Mouse (Mus musculus) forebrain, embryonic 16.5 days (tissue): ENCODE measurements around the gene Aldh8a1. TPM values are rescaled to one million over a fixed set of nuclear protein-coding genes. Genes with fewer than 3 reads are reported as not detected.

Source experiments
- ATAC-seq: fragments of 200-750 bp; cut with Nextera tagmentation; 2 replicates; pipeline ENCODE4 v1.8.0; 2017; ENCODE audit warnings: mild to moderate bottlenecking, moderate library complexity
- H3K27ac ChIP-seq: fragments of 300-500 bp; sonication (generic); 2 replicates; pipeline ENCODE4 v1.5.1; 2014; ENCODE audit warnings: low read length, control low read depth
- H3K27me3 ChIP-seq: fragments of 300-500 bp; sonication (generic); replicated peaks from 2 replicates; pipeline ENCODE4 v1.6.1; 2014; ENCODE audit warnings: low read length; ENCODE audit not compliant: control insufficient read depth, insufficient read depth
- H3K36me3 ChIP-seq: fragments of 300-500 bp; sonication (generic); 2 replicates; pipeline ENCODE4 v1.6.1; 2014; ENCODE audit not compliant: control insufficient read depth, insufficient read depth
- H3K4me1 ChIP-seq: fragments of 300-500 bp; sonication (generic); replicated peaks from 2 replicates; pipeline ENCODE4 v1.6.1; 2014; ENCODE audit warnings: low read length; ENCODE audit not compliant: control insufficient read depth, insufficient read depth
- H3K4me2 ChIP-seq: fragments of 300-500 bp; sonication (generic); 2 replicates; pipeline ENCODE4 v1.6.1; 2014; ENCODE audit warnings: mild to moderate bottlenecking, low read length, control low read depth
- H3K4me3 ChIP-seq: fragments of 300-500 bp; sonication (generic); replicated peaks from 2 replicates; pipeline ENCODE4 v1.5.1; 2014; ENCODE audit warnings: mild to moderate bottlenecking, low read length, control low read depth
- H3K9ac ChIP-seq: fragments of 300-500 bp; sonication (generic); replicated peaks from 2 replicates; pipeline ENCODE4 v1.6.1; 2014; ENCODE audit warnings: low read depth, low read length, control low read depth
- H3K9me3 ChIP-seq: fragments of 300-500 bp; sonication (generic); 2 replicates; pipeline ENCODE4 v1.6.1; 2016; ENCODE audit warnings: low read length; ENCODE audit not compliant: control insufficient read depth
- WGBS: fragments of 180-500 bp; shearing (Covaris S2); extraction: QIAGEN DNeasy Blood & Tissue Kit; methylation state at CpG from one replicate; pipeline ENCODE4 v1.1.7; 2014; 5-methylcytosine and 5-hydroxymethylcytosine counted together
- polyA plus RNA-seq: library from polyadenylated mRNA; unstranded; fragments of >200 nt; fragmentation: Nextera tagmentation; extraction: Ambion mirVana; gene quantifications from 2 replicates; pipeline ENCODE4 v1.2.1, GENCODE M21; 2015

Gene Aldh8a1
- polyA plus RNA-seq: not detected in 2 replicates

DNA sequence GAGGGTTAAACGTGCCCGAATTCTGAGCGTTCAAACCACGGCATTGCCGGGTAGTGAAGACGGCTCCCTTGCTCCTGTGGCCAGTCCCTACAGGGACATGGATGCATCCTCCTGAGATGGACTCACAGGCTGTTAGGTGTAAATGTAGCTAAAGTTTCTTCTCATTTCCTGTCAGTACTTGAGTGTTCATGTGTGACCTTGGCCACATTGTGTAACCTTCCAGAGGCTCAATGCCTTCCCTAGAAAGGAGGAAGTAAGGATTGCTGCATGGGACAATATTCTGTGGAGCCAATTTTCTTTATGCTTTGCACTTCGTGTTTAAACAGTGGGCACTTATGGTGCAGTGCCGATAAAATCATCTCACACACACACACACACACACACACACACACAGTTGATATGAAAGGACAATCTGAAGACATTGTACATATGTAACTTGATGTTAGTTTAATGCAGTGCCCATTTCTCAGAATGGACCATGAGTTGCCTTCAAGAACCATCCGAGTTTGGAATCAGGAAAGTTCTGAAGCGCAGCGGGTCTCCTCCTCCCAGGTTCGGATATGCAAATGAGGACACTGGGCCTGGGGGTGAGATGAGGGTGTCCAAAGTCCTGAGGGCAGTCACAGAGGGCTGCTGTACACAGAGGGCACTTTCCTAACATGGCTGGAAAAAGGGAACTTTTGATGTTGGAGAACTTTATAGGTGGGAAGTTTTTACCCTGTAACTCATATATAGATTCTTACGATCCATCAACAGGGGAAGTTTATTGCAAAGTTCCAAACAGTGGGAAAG lies at the start of gene Aldh8a1:
Gene Aldh8a1, plus strand, starts transcription at position 610 of the 792 bp plus-strand sequence.
- Histone ChIP-seq H3K9me3 (no peaks in the 10 kb centered on the region), H3K27ac (no peak within 1 kb of the TSS), H3K27me3 (no peaks in the 10 kb centered on the region), H3K4me3 (no peak within 1 kb of the TSS), H3K4me2 (no peak within 1 kb of the TSS), H3K9ac (no peak within 1 kb of the TSS), H3K36me3 (no peaks in the 10 kb centered on the region), H3K4me1 (no peaks in the 10 kb centered on the region)
- ATAC-seq: no peak
- WGBS: 83% methylated on average over 13 of the region's 13 CpGs

- WGBS: 86% methylated on average over 7 of the region's 7 CpGs
These were observed 49.4 kb upstream of the Aldh8a1 start for GRCm38 (mm10) chr10:21327605-21328135.

GRCm38 (mm10) chr10:21334349-21335105 lies 42.6 kb upstream of the Aldh8a1 start:
- H3K36me3 ChIP-seq: peaks cover 13% of the 10 kb centered on the region
- no peak overlapping the region for H3K9ac ChIP-seq
- H3K4me1 ChIP-seq: no peaks in the 10 kb centered on the region
- no peak overlapping the region for H3K4me3 ChIP-seq
- no peak overlapping the region for H3K4me2 ChIP-seq
- H3K27me3 ChIP-seq: no peaks in the 10 kb centered on the region
- H3K27ac ChIP-seq: no peak overlapping the region
- 88% methylated on average over 7 of the region's 7 CpGs for WGBS
- no peak for ATAC-seq
- H3K9me3 ChIP-seq: peaks cover 4% of the 10 kb centered on the region; the same call in 1 of the 2 replicates

More at GRCm38 (mm10) chr10:21327605-21328135, 49.4 kb upstream of the Aldh8a1 start:
- no peaks in the 10 kb centered on the region for H3K27me3 ChIP-seq
- peaks cover 3% of the 10 kb centered on the region; the same call in 1 of the 2 replicates for H3K36me3 ChIP-seq
- H3K9me3 ChIP-seq: no peaks in the 10 kb centered on the region
- ATAC-seq: no peak
- no peak overlapping the region for H3K4me3 ChIP-seq
- H3K9ac ChIP-seq: no peak overlapping the region
- no peaks in the 10 kb centered on the region for H3K4me1 ChIP-seq
- no peak overlapping the region for H3K4me2 ChIP-seq
- no peak overlapping the region for H3K27ac ChIP-seq

GRCm38 (mm10) chr10:21335534-21335933 lies 41.6 kb upstream of the Aldh8a1 start:
- peaks cover 13% of the 10 kb centered on the region for H3K36me3 ChIP-seq
- no peaks in the 10 kb centered on the region for H3K4me1 ChIP-seq
- H3K4me2 ChIP-seq: no peak overlapping the region
- H3K9ac ChIP-seq: no peak overlapping the region
- no peak overlapping the region for H3K27ac ChIP-seq
- H3K27me3 ChIP-seq: no peaks in the 10 kb centered on the region
- peaks cover 4% of the 10 kb centered on the region; the same call in 1 of the 2 replicates for H3K9me3 ChIP-seq
- no peak for ATAC-seq
- H3K4me3 ChIP-seq: no peak overlapping the region
- 96% methylated on average over 5 of the region's 5 CpGs for WGBS

DNA sequence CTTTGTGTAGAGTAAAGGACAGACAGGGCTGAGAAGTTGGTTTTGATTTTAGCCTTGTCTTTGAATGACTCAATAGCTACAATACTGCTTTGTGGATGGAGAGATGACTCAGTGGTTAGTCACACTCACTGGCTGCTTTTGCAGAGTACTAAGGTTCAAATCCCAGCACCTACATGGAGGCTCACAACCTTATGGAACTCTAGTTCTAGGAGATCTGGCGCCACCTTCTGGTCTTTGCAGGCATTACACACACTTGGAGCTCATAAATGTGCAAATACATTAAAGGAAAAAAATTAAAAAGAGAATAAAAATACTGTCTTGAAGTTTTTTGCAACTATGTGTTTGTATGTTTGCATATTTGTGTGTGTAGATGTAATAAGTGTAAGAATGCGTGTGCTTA lies 39.9 kb upstream of the Aldh8a1 start:
- ATAC-seq: no peak

DNA sequence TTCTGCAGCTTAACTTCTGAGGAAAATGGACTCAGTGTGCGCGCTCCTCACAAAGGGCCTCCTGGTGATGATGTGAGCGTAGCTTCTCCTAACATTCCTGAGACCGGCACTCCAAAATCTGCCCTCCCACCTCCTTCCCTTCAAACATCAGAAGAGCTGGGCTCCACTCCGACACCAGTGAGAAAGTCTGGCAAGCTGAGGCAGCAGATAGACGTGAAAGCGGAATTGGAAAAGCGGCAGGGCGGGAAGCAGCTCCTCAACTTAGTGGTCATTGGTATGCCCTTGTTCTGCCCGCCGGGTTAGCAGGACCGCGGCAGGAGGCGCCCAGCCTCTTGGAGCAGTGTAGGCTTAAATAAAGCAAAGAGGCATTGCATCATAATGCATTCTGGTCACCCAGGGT lies 35.4 kb upstream of the Aldh8a1 start:
- WGBS: 81% methylated on average over 14 of the region's 14 CpGs
- no peaks in the 10 kb centered on the region for H3K27me3 ChIP-seq
- no peak overlapping the region for H3K4me2 ChIP-seq
- H3K27ac ChIP-seq: no peak overlapping the region
- no peak overlapping the region for H3K4me3 ChIP-seq
- no peak overlapping the region for H3K9ac ChIP-seq
- no peaks in the 10 kb centered on the region for H3K4me1 ChIP-seq
- no peak; the same call in 1 of the 2 replicates for ATAC-seq
- H3K36me3 ChIP-seq: peaks cover 22% of the 10 kb centered on the region
- peaks cover 4% of the 10 kb centered on the region; the same call in 1 of the 2 replicates for H3K9me3 ChIP-seq

More for the DNA sequence above, 39.9 kb upstream of the Aldh8a1 start:
- no peak overlapping the region for H3K4me2 ChIP-seq
- no peaks in the 10 kb centered on the region for H3K4me1 ChIP-seq
- H3K9ac ChIP-seq: no peak overlapping the region
- no peak overlapping the region for H3K4me3 ChIP-seq
- peaks cover 15% of the 10 kb centered on the region for H3K36me3 ChIP-seq
- no peak overlapping the region for H3K27ac ChIP-seq
- H3K9me3 ChIP-seq: peaks cover 4% of the 10 kb centered on the region; the same call in 1 of the 2 replicates
- 69% methylated on average over 2 of the region's 2 CpGs for WGBS
- no peaks in the 10 kb centered on the region for H3K27me3 ChIP-seq

- no peak overlapping the region for H3K27ac ChIP-seq
- H3K4me2 ChIP-seq: no peak overlapping the region
- H3K9ac ChIP-seq: no peak overlapping the region
- no peaks in the 10 kb centered on the region for H3K27me3 ChIP-seq
- no peaks in the 10 kb centered on the region for H3K4me1 ChIP-seq
- WGBS: 73% methylated on average over 11 of the region's 11 CpGs
- H3K9me3 ChIP-seq: no peaks in the 10 kb centered on the region
- ATAC-seq: no peak
- peaks cover 21% of the 10 kb centered on the region for H3K36me3 ChIP-seq
- no peak overlapping the region for H3K4me3 ChIP-seq
These were observed 34.6 kb upstream of the Aldh8a1 start for GRCm38 (mm10) chr10:21342331-21343005.

DNA sequence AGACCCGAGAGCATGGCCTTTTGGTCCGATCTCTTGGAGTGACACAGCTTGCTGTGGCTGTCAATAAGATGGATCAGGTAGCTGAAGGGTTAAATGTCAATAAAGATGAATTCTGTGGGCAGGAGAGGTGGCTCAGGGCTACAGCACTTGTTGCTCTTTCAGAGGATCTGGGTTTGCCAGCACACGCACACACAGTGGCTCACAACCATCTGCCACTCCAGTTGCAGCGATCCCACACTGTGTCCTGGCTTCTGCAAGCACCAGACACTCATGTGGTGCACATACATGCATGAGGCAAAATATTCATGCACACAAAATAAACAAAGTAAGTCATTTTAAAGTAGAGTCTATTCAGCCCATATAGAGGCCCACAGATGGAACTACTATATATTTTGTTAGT lies 29.8 kb upstream of the Aldh8a1 start:
- Histone ChIP-seq H3K4me3 (no peak overlapping the region), H3K9ac (no peak overlapping the region), H3K27ac (no peak overlapping the region), H3K27me3 (no peaks in the 10 kb centered on the region), H3K4me2 (no peak overlapping the region), H3K9me3 (no peaks in the 10 kb centered on the region), H3K4me1 (no peaks in the 10 kb centered on the region), H3K36me3 (peaks cover 25% of the 10 kb centered on the region)
- 83% methylated on average over 4 of the region's 4 CpGs for WGBS
- 0 out of 2 replicates have a peak, but pooled peaks have one; percentile 49 for ATAC-seq
